Mouse (Mus musculus) cortical plate, adult 2 months (tissue): ENCODE data around the gene B4galt1. TPM values are rescaled to one million over a fixed set of nuclear protein-coding genes. Genes with fewer than 3 reads are reported as not detected.
A peak's percentile ranks its signal among the peaks of the same experiment; 100 is the strongest.

Experiments used
- H3K27ac ChIP-seq: fragments of 200-500 bp; 2 replicates; pipeline ENCODE4 v1.5.1; 2012; ENCODE audit warnings: low read length, control low read depth, inconsistent platforms; ENCODE audit not compliant: insufficient read depth
- H3K4me1 ChIP-seq: fragments of 200-500 bp; 2 replicates; pipeline ENCODE4 v1.6.1; 2011; ENCODE audit warnings: low read length; ENCODE audit not compliant: control insufficient read depth, insufficient read depth
- H3K4me3 ChIP-seq: fragments of 200-500 bp; 2 replicates; pipeline ENCODE4 v1.5.1; 2011; ENCODE audit warnings: mild to moderate bottlenecking, low read length, control low read depth; ENCODE audit not compliant: insufficient read depth
- CTCF ChIP-seq: fragments of 200-500 bp; IDR thresholded peaks from 2 replicates; pipeline ENCODE4 v1.5.1; 2011; ENCODE audit warnings: mild to moderate bottlenecking, control low read depth, low read length; ENCODE audit not compliant: insufficient read depth; ENCODE audit errors: extremely low read depth
- POLR2A ChIP-seq: fragments of 200-500 bp; IDR thresholded peaks from 2 replicates; pipeline ENCODE4 v1.6.1; 2011; ENCODE audit warnings: mild to moderate bottlenecking, low read length, control low read depth; ENCODE audit not compliant: insufficient read depth; ENCODE audit errors: extremely low read depth
- polyA plus RNA-seq: library from polyadenylated mRNA; depleted of rRNA; stranded (reverse); fragments of >200 nt; gene quantifications from 2 replicates; pipeline ENCODE4 v1.2.3, GENCODE M21; 2012

B4galt1 gene
- polyA plus RNA-seq, 1 experiment = 4.3 TPM

GRCm38 (mm10) chr4:40844251-40844721, 9.5 kb downstream of the B4galt1 start:
- peaks cover 1% of the 10 kb centered on the region; the same call in 1 of the 2 replicates for H3K4me1 ChIP-seq
- H3K27ac ChIP-seq = no peak overlapping the region; the same call in 1 of the 2 replicates
- H3K4me3 ChIP-seq = no peak overlapping the region
- no peak for TF ChIP-seq CTCF
- no peak for TF ChIP-seq POLR2A

GRCm38 (mm10) chr4:40843726-40844125, 10.1 kb downstream of the B4galt1 start:
- H3K4me1 ChIP-seq = peaks cover 1% of the 10 kb centered on the region; the same call in 1 of the 2 replicates
- TF ChIP-seq CTCF = no peak
- TF ChIP-seq POLR2A = no peak
- H3K27ac ChIP-seq = no peak overlapping the region

GRCm38 (mm10) chr4:40840448-40840847, 13.4 kb downstream of the B4galt1 start:
- Histone ChIP-seq H3K27ac (peak overlapping the region; percentile 29), H3K4me1 (peaks cover 4% of the 10 kb centered on the region; the same call in 1 of the 2 replicates), H3K4me3 (no peak overlapping the region)
- TF ChIP-seq CTCF (no peak), POLR2A (no peak)

More at GRCm38 (mm10) chr4:40843726-40844125, 10.1 kb downstream of the B4galt1 start:
- no peak overlapping the region for H3K4me3 ChIP-seq

GRCm38 (mm10) chr4:40839251-40839650, 14.6 kb downstream of the B4galt1 start:
- Histone ChIP-seq H3K4me3 (no peak overlapping the region), H3K27ac (no peak overlapping the region), H3K4me1 (peaks cover 4% of the 10 kb centered on the region; the same call in 1 of the 2 replicates)
- TF ChIP-seq CTCF = no peak
- no peak for TF ChIP-seq POLR2A

- Histone ChIP-seq H3K4me1 (peaks cover 4% of the 10 kb centered on the region; the same call in 1 of the 2 replicates), H3K27ac (no peak overlapping the region; the same call in 1 of the 2 replicates), H3K4me3 (no peak overlapping the region)
- TF ChIP-seq CTCF (no peak), POLR2A (no peak)
Observed at GRCm38 (mm10) chr4:40837451-40838285, 16.1 kb downstream of the B4galt1 start.

- Histone ChIP-seq H3K4me3 (no peak overlapping the region), H3K27ac (no peak overlapping the region), H3K4me1 (peaks cover 4% of the 10 kb centered on the region; the same call in 1 of the 2 replicates)
- TF ChIP-seq CTCF (no peak), POLR2A (no peak)
Observed at GRCm38 (mm10) chr4:40837008-40837407, 16.8 kb downstream of the B4galt1 start.

- TF ChIP-seq CTCF = no peak
- no peak for TF ChIP-seq POLR2A
- Histone ChIP-seq H3K27ac (no peak overlapping the region), H3K4me3 (no peak overlapping the region), H3K4me1 (peaks cover 4% of the 10 kb centered on the region; the same call in 1 of the 2 replicates)
Observed at GRCm38 (mm10) chr4:40834872-40835271, 18.9 kb downstream of the B4galt1 start.

- H3K4me1 ChIP-seq = peaks cover 4% of the 10 kb centered on the region; the same call in 1 of the 2 replicates
- TF ChIP-seq POLR2A = no peak
- TF ChIP-seq CTCF = no peak
- no peak overlapping the region for H3K4me3 ChIP-seq
- H3K27ac ChIP-seq = no peak overlapping the region
Observed at GRCm38 (mm10) chr4:40834232-40834786, 19.5 kb downstream of the B4galt1 start.

- no peak overlapping the region for H3K27ac ChIP-seq
- H3K4me3 ChIP-seq = no peak overlapping the region
- H3K4me1 ChIP-seq = peaks cover 4% of the 10 kb centered on the region; the same call in 1 of the 2 replicates
- TF ChIP-seq POLR2A (no peak), CTCF (no peak)
Observed at GRCm38 (mm10) chr4:40833381-40834231, 20.2 kb downstream of the B4galt1 start.
